Mouse (Mus musculus): ENCODE measurements around the gene Gm20708. TPM values are rescaled to one million over a fixed set of nuclear protein-coding genes. Genes with fewer than 3 reads are reported as not detected.

Gm20708 gene
- polyA plus RNA-seq (2014; fragmentation: Nextera tagmentation; extraction: Ambion mirVana) = 0.47 and 1.4 TPM in 2 replicates

DNA sequence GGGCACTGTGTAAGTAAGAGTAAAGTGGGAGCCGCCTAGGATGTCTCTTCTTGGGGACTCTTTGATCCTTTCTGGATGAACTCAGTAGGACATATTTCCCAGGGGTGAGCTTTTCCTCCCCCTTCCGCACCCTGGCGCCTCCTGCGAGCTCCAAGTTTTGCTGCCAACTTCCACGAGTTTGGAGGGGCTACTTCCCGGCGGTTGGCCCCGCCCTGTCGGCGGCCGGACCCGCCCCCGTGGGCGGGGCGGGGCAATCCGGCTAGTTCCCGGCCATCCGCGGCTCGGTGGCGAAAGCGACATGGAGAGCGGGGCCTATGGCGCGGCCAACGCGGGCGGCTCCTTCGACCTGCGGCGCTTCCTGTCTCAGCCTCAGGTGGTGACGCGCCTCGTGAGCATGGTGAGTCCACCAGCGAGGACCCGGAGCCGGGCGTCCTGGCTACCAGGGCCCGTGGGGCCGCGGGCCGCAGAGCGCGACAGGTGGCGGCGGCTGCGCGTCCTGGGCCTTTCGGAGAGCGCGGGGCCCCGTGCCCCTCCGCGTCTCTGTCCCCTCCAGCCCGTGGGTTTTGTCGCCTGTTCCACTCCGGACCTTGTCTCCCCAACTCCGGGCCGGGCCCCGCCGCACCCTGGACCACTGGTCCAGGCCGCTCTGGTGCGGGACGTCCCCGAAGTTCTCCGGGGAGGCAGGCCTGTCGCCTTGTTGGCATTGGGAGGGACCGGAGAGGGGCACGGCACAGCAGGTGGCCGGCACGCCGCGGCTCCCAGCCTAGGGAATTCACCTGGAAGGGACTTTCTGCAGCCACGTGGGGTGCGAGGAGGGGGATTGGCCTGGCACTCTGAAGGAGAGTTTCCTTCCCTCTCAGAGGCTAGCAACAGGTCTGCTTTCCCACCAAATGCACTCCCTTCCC is at the start of gene Gm20708, which contains the start of gene Syngr2:
Gene Gm20708 (plus strand): TSS at position 262 of the 905 bp plus-strand sequence.
Gene Syngr2 (plus strand): TSS at position 262 of the 905 bp plus-strand sequence.
- Histone ChIP-seq H3K27me3 (ENCODE audit: control insufficient read depth, insufficient read depth, low read length) (peaks cover 8% of the 10 kb centered on the region; the same call in 1 of the 2 replicates), H3K27ac (replicated peaks; ENCODE audit: low read depth, low read length) (no peak within 1 kb of the TSS), H3K36me3 (ENCODE audit: control insufficient read depth, insufficient read depth, low read length) (no peaks in the 10 kb centered on the region), H3K9ac (replicated peaks; ENCODE audit: low read length) (peak within 1 kb of the TSS; percentile 42), H3K4me3 (replicated peaks; ENCODE audit: low read depth, low read length) (peak within 1 kb of the TSS; percentile 51), H3K4me2 (ENCODE audit: low read length) (peak within 1 kb of the TSS; percentile 82), H3K9me3 (ENCODE audit: control insufficient read depth, low read length) (no peaks in the 10 kb centered on the region), H3K4me1 (ENCODE audit: control insufficient read depth, insufficient read depth, low read length) (peaks cover 15% of the 10 kb centered on the region)
- ATAC-seq (ENCODE audit: low FRiP score, low TSS enrichment) = peak; percentile 50; the same call in 1 of the 2 replicates
- DNase-seq = peak; percentile 84
- WGBS = under 1% methylated on average over 75 of the region's 75 CpGs

DNA sequence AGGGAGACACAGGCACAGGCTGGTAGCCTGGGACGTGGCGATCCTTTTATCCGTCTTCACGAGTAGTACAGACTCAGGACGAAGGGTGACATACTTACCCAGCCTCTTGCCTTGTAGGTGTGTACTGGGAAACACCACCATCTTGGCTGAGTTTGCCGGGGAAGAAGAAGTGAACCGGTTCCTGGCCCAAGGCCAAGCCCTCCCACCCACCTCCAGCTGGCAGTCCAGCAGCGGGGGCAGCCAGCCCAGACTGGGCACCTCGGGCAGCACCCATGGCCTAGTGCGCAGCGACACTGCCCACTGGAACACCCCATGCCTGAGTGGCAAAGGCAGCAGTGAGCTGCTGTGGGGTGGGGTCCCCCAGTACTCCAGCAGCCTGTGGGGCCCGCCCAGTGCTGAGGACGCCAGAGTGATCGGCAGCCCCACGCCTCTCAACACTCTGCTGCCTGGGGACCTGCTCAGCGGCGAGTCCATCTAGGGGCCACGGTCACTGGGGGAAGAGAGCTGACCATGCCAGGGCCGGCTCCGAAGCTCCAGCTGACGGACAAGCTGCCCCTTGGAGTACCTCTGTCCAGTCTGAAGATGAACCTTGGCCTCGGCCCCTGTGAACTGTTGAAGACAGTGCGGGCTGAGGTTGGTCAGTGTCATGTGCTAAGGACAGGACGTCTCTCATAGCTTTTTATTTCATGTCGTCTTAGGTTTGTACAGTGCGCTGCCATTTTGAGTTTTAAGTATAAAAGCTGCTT is 48.9 kb upstream of the Gm20708 start:
- Histone ChIP-seq H3K4me3 (replicated peaks; ENCODE audit: low read depth, low read length) (no peak overlapping the region), H3K36me3 (ENCODE audit: control insufficient read depth, insufficient read depth, low read length) (peaks cover 97% of the 10 kb centered on the region), H3K9me3 (ENCODE audit: control insufficient read depth, low read length) (no peaks in the 10 kb centered on the region), H3K9ac (replicated peaks; ENCODE audit: low read length) (no peak overlapping the region), H3K4me1 (ENCODE audit: control insufficient read depth, insufficient read depth, low read length) (no peaks in the 10 kb centered on the region), H3K27ac (replicated peaks; ENCODE audit: low read depth, low read length) (no peak overlapping the region), H3K27me3 (ENCODE audit: control insufficient read depth, insufficient read depth, low read length) (no peaks in the 10 kb centered on the region), H3K4me2 (ENCODE audit: low read length) (no peak overlapping the region)
- 91% methylated on average over 26 of the region's 26 CpGs for WGBS
- ATAC-seq (ENCODE audit: low FRiP score, low TSS enrichment) (no peak), DNase-seq (no peak)

DNA sequence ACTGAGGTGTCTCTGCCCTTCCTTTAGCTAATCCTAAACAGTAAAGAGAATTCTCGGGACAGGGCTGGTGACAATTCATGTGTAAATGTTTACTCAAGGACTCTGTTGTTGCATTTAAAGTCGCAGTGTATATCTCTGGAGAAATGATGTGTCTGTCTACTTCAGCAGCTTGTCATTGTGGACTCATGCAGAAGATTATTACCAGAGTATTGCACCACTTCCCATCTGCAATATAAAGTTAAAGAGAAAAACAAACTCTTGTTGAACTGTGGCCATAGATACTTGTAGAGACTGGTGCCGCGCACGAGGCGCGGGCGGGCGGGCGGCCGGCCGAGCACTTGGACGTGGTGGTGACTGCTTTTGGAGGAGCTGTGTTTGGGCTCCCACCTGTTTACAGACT is 47.7 kb upstream of the Gm20708 start:
- Histone ChIP-seq H3K27me3 (ENCODE audit: control insufficient read depth, insufficient read depth, low read length) (no peaks in the 10 kb centered on the region), H3K9ac (replicated peaks; ENCODE audit: low read length) (no peak overlapping the region), H3K9me3 (ENCODE audit: control insufficient read depth, low read length) (no peaks in the 10 kb centered on the region), H3K4me3 (replicated peaks; ENCODE audit: low read depth, low read length) (no peak overlapping the region), H3K36me3 (ENCODE audit: control insufficient read depth, insufficient read depth, low read length) (peaks cover 95% of the 10 kb centered on the region), H3K4me1 (ENCODE audit: control insufficient read depth, insufficient read depth, low read length) (no peaks in the 10 kb centered on the region), H3K4me2 (ENCODE audit: low read length) (no peak overlapping the region), H3K27ac (replicated peaks; ENCODE audit: low read depth, low read length) (no peak overlapping the region)
- DNase-seq = no peak
- ATAC-seq (ENCODE audit: low FRiP score, low TSS enrichment) = no peak
- 88% methylated on average over 13 of the region's 13 CpGs for WGBS

- Histone ChIP-seq H3K27ac (replicated peaks; ENCODE audit: low read depth, low read length) (no peak overlapping the region), H3K9ac (replicated peaks; ENCODE audit: low read length) (no peak overlapping the region), H3K27me3 (ENCODE audit: control insufficient read depth, insufficient read depth, low read length) (no peaks in the 10 kb centered on the region), H3K36me3 (ENCODE audit: control insufficient read depth, insufficient read depth, low read length) (peaks cover 93% of the 10 kb centered on the region), H3K4me3 (replicated peaks; ENCODE audit: low read depth, low read length) (no peak overlapping the region), H3K9me3 (ENCODE audit: control insufficient read depth, low read length) (no peaks in the 10 kb centered on the region), H3K4me1 (ENCODE audit: control insufficient read depth, insufficient read depth, low read length) (no peaks in the 10 kb centered on the region), H3K4me2 (ENCODE audit: low read length) (no peak overlapping the region)
- no peak for DNase-seq
- no peak for ATAC-seq (ENCODE audit: low FRiP score, low TSS enrichment)
- WGBS = 81% methylated on average over 12 of the region's 12 CpGs
Measured at GRCm38 (mm10) chr11:117762246-117762645, 47.2 kb upstream of the Gm20708 start.

DNA sequence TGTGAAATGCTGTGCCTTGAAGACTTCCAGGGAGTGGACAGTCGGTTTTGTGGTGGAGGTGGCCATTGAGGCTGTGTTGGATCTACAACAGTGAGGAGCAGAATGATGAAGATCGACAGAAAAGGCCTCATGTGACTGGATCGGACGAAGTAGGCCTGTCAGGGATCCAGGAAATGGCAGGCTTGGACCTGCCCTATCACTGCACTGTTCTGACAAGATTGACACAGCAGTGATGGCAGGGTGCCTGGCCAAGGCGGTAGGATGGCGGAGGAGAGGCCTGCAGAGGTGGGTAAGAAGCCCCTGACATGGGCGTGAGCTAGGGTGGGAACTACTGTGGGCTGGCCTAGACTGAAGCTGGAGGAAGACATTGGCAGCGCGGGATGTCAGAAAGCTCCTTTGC is 45.1 kb upstream of the Gm20708 start:
- ATAC-seq (ENCODE audit: low FRiP score, low TSS enrichment) (no peak), DNase-seq (no peak)
- Histone ChIP-seq H3K9me3 (ENCODE audit: control insufficient read depth, low read length) (no peaks in the 10 kb centered on the region), H3K27ac (replicated peaks; ENCODE audit: low read depth, low read length) (no peak overlapping the region), H3K4me3 (replicated peaks; ENCODE audit: low read depth, low read length) (no peak overlapping the region), H3K36me3 (ENCODE audit: control insufficient read depth, insufficient read depth, low read length) (peaks cover 72% of the 10 kb centered on the region), H3K9ac (replicated peaks; ENCODE audit: low read length) (no peak overlapping the region), H3K27me3 (ENCODE audit: control insufficient read depth, insufficient read depth, low read length) (no peaks in the 10 kb centered on the region), H3K4me1 (ENCODE audit: control insufficient read depth, insufficient read depth, low read length) (no peaks in the 10 kb centered on the region), H3K4me2 (ENCODE audit: low read length) (no peak overlapping the region)
- WGBS = 91% methylated on average over 9 of the region's 9 CpGs

- ATAC-seq (ENCODE audit: low FRiP score, low TSS enrichment) = no peak
- no peak overlapping the region for H3K27ac ChIP-seq (replicated peaks; ENCODE audit: low read depth, low read length)
- H3K4me2 ChIP-seq (ENCODE audit: low read length) = no peak overlapping the region
- H3K4me1 ChIP-seq (ENCODE audit: control insufficient read depth, insufficient read depth, low read length) = no peaks in the 10 kb centered on the region
- H3K36me3 ChIP-seq (ENCODE audit: control insufficient read depth, insufficient read depth, low read length) = peaks cover 62% of the 10 kb centered on the region
- H3K27me3 ChIP-seq (ENCODE audit: control insufficient read depth, insufficient read depth, low read length) = no peaks in the 10 kb centered on the region
- no peak for DNase-seq
- no peak overlapping the region for H3K4me3 ChIP-seq (replicated peaks; ENCODE audit: low read depth, low read length)
- no peaks in the 10 kb centered on the region for H3K9me3 ChIP-seq (ENCODE audit: control insufficient read depth, low read length)
- no peak overlapping the region for H3K9ac ChIP-seq (replicated peaks; ENCODE audit: low read length)
- WGBS = 94% methylated on average over 5 of the region's 5 CpGs
Measured at GRCm38 (mm10) chr11:117765361-117765760, 44.1 kb upstream of the Gm20708 start.

GRCm38 (mm10) chr11:117766275-117766674 is 43.2 kb upstream of the Gm20708 start:
- Histone ChIP-seq H3K36me3 (ENCODE audit: control insufficient read depth, insufficient read depth, low read length) (peaks cover 52% of the 10 kb centered on the region), H3K27me3 (ENCODE audit: control insufficient read depth, insufficient read depth, low read length) (no peaks in the 10 kb centered on the region), H3K4me3 (replicated peaks; ENCODE audit: low read depth, low read length) (no peak overlapping the region), H3K4me2 (ENCODE audit: low read length) (no peak overlapping the region), H3K4me1 (ENCODE audit: control insufficient read depth, insufficient read depth, low read length) (no peaks in the 10 kb centered on the region), H3K9ac (replicated peaks; ENCODE audit: low read length) (no peak overlapping the region), H3K27ac (replicated peaks; ENCODE audit: low read depth, low read length) (no peak overlapping the region), H3K9me3 (ENCODE audit: control insufficient read depth, low read length) (no peaks in the 10 kb centered on the region)
- DNase-seq (no peak), ATAC-seq (ENCODE audit: low FRiP score, low TSS enrichment) (no peak)
- WGBS = 87% methylated on average over 3 of the region's 3 CpGs

GRCm38 (mm10) chr11:117768725-117769682 is 40.5 kb upstream of the Gm20708 start:
- no peak for ATAC-seq (ENCODE audit: low FRiP score, low TSS enrichment)
- Histone ChIP-seq H3K27ac (replicated peaks; ENCODE audit: low read depth, low read length) (0 out of 2 replicates have a peak overlapping the region, but pooled peaks have one; percentile 41), H3K27me3 (ENCODE audit: control insufficient read depth, insufficient read depth, low read length) (no peaks in the 10 kb centered on the region), H3K4me2 (ENCODE audit: low read length) (no peak overlapping the region), H3K4me1 (ENCODE audit: control insufficient read depth, insufficient read depth, low read length) (no peaks in the 10 kb centered on the region), H3K36me3 (ENCODE audit: control insufficient read depth, insufficient read depth, low read length) (peaks cover 28% of the 10 kb centered on the region), H3K9ac (replicated peaks; ENCODE audit: low read length) (no peak overlapping the region), H3K4me3 (replicated peaks; ENCODE audit: low read depth, low read length) (no peak overlapping the region), H3K9me3 (ENCODE audit: control insufficient read depth, low read length) (no peaks in the 10 kb centered on the region)
- 81% methylated on average over 20 of the region's 20 CpGs for WGBS
- DNase-seq = peak; percentile 32

Measured in midbrain, embryonic 14.5 days (tissue).